In genomic region chr19:57358322-57358721, GRCm38 (mm10) we compare ENCODE assay signal across 8 mouse cellular contexts. TPM values are rescaled to one million over a fixed set of nuclear protein-coding genes. Genes with fewer than 3 reads are reported as not detected.
DNase-seq lines count a peak whose midpoint lies in the region; ATAC-seq and TF ChIP-seq lines count a peak whose summit lies in the region.

No protein-coding gene starts in this region.

- peak overlapping the region; percentile 53 for H3K9ac ChIP-seq in heart, embryonic 13.5 days
- no peak overlapping the region for H3K9ac ChIP-seq in midbrain, embryonic 13.5 days (replicated peaks)

- no peak for ATAC-seq in heart, embryonic 13.5 days (ENCODE audit: extremely low read depth, insufficient number of reproducible peaks, low FRiP score, low TSS enrichment)
- ATAC-seq in midbrain, embryonic 13.5 days = no peak

- peak; percentile 50 to 72 for DNase-seq in CD8-positive naive resting alpha-beta T cell, adult 2 months (ENCODE audit: low read depth in 2 of 2, low spot score in 2 of 2)
- peak; percentile 98 for DNase-seq in R1 (ENCODE audit: low read depth, low spot score)
- DNase-seq in cerebellum, postnatal 36 days = peak; percentile 30 to 44
- DNase-seq in kidney, postnatal 25 days = peak; percentile 88 to 91
- DNase-seq in lung, postnatal 25 days (ENCODE audit: low spot score) = peak; percentile 90
- DNase-seq in spleen, adult 2 months (ENCODE audit: low read depth in 1 of 2, low spot score in 2 of 2) = peak; percentile 58 to 76

- no peaks in the 10 kb centered on the region for H3K9me3 ChIP-seq in heart, embryonic 13.5 days
- no peaks in the 10 kb centered on the region for H3K9me3 ChIP-seq in midbrain, embryonic 13.5 days

- peaks cover 64% of the 10 kb centered on the region for H3K4me1 ChIP-seq in heart, embryonic 13.5 days
- H3K4me1 ChIP-seq in spleen, adult 2 months (ENCODE audit: control insufficient read depth, insufficient read depth, insufficient read length) = peaks cover 33% of the 10 kb centered on the region
- peaks cover 35% of the 10 kb centered on the region for H3K4me1 ChIP-seq in midbrain, embryonic 13.5 days (replicated peaks)

- H3K4me2 ChIP-seq in heart, embryonic 13.5 days = peak overlapping the region; percentile 83
- H3K4me2 ChIP-seq in midbrain, embryonic 13.5 days (replicated peaks) = no peak overlapping the region

- TF ChIP-seq POLR2A in spleen, adult 2 months (IDR thresholded peaks at IDR 0.05; ENCODE audit: low read depth, low read length) = peak; percentile 13; the same call in 1 of the 2 replicates

- peak overlapping the region; percentile 53 for H3K27ac ChIP-seq in heart, embryonic 13.5 days (replicated peaks)
- peak overlapping the region; percentile 75 for H3K27ac ChIP-seq in spleen, adult 2 months (ENCODE audit: insufficient read depth, low read length)
- H3K27ac ChIP-seq in midbrain, embryonic 13.5 days = no peak overlapping the region; the same call in 1 of the 2 replicates

- peak overlapping the region; percentile 10; the same call in 1 of the 2 replicates for H3K4me3 ChIP-seq in heart, embryonic 13.5 days
- peak overlapping the region; percentile 54 for H3K4me3 ChIP-seq in spleen, adult 2 months (ENCODE audit: extremely low read depth, insufficient read depth, insufficient read length)
- H3K4me3 ChIP-seq in midbrain, embryonic 13.5 days (replicated peaks) = no peak overlapping the region

- peak; percentile 61; the same call in 1 of the 2 replicates for TF ChIP-seq CTCF in spleen, adult 2 months (IDR thresholded peaks at IDR 0.05; ENCODE audit: extremely low read depth, insufficient read depth, insufficient read length, insufficient replicate concordance)

- H3K36me3 ChIP-seq in heart, embryonic 13.5 days = no peaks in the 10 kb centered on the region
- no peaks in the 10 kb centered on the region for H3K36me3 ChIP-seq in spleen, adult 2 months (ENCODE audit: control insufficient read depth, insufficient read depth, low read length)
- H3K36me3 ChIP-seq in midbrain, embryonic 13.5 days = no peaks in the 10 kb centered on the region

- whole genome bisulfite sequencing in heart, embryonic 13.5 days = 68% methylated on average over 12 of the region's 12 CpGs
- 5% methylated on average over 12 of the region's 12 CpGs for WGBS in spleen, adult 2 months
- WGBS in midbrain, embryonic 13.5 days = 75% methylated on average over 12 of the region's 12 CpGs

- no peaks in the 10 kb centered on the region for H3K27me3 ChIP-seq in heart, embryonic 13.5 days (replicated peaks)
- H3K27me3 ChIP-seq in spleen, adult 2 months (ENCODE audit: control insufficient read depth, insufficient read depth, low read length) = no peaks in the 10 kb centered on the region
- no peaks in the 10 kb centered on the region for H3K27me3 ChIP-seq in midbrain, embryonic 13.5 days

RNA-seq across cellular contexts. Expression of gene Fam160b1, which starts 2.2 kb away (rescaled TPM):
- 9.9 and 10.3 TPM in 2 replicates for polyA plus RNA-seq in heart, embryonic 13.5 days (2015; fragmentation: Nextera tagmentation; extraction: Ambion mirVana)
- polyA plus RNA-seq in spleen, adult 2 months (2012; rRNA removed) = 7.9 and 8.8 TPM in 2 replicates
- 14.2 TPM in 2 replicates for polyA plus RNA-seq in midbrain, embryonic 13.5 days (2015; fragmentation: Nextera tagmentation; extraction: Ambion mirVana)

RNA-seq across cellular contexts. Expression of gene Ablim1, which starts 43.6 kb away (rescaled TPM):
- polyA plus RNA-seq in heart, embryonic 13.5 days (2015; fragmentation: Nextera tagmentation; extraction: Ambion mirVana) = 35.7 and 38.5 TPM in 2 replicates
- polyA plus RNA-seq in spleen, adult 2 months (2012; rRNA removed) = 53.8 and 62.0 TPM in 2 replicates
- polyA plus RNA-seq in midbrain, embryonic 13.5 days (2015; fragmentation: Nextera tagmentation; extraction: Ambion mirVana) = 31.3 and 34.4 TPM in 2 replicates

Comparison
In these comparisons a context has a peak if more than half of its experiments do, and no peak if none do; other contexts are left out.
1. DNase-seq: peak in every context shown above with its lines; median percentile 98 in R1; 90 in lung, postnatal 25 days; 90 in kidney, postnatal 25 days; 67 in spleen, adult 2 months; 61 in CD8-positive naive resting alpha-beta T cell, adult 2 months; 37 in cerebellum, postnatal 36 days.